Mouse (Mus musculus): ENCODE data around the gene Rpf1. TPM values are rescaled to one million over a fixed set of nuclear protein-coding genes. Genes with fewer than 3 reads are reported as not detected.

Gene Rpf1
- polyA plus RNA-seq, 1 experiment from 2014 or later: 72.7 TPM

- H3K4me3 ChIP-seq: no peak overlapping the region
- H3K9me3 ChIP-seq (replicated peaks): no peaks in the 10 kb centered on the region
- peaks cover 4% of the 10 kb centered on the region; the same call in 1 of the 2 replicates for H3K4me1 ChIP-seq
- H3K27ac ChIP-seq (replicated peaks): no peak overlapping the region
- DNase-seq (ENCODE audit: low spot score): peak; percentile 28
- WGBS: 33% methylated on average over 8 of the region's 8 CpGs
- peaks cover 21% of the 10 kb centered on the region for H3K27me3 ChIP-seq (ENCODE audit: low read depth, poor library complexity, severe bottlenecking)
- no peaks in the 10 kb centered on the region for H3K36me3 ChIP-seq
Measured at GRCm38 (mm10) chr3:146494941-146495340, 26.3 kb downstream of the Rpf1 start.

- Histone ChIP-seq H3K9me3 (replicated peaks) (no peaks in the 10 kb centered on the region), H3K4me1 (no peaks in the 10 kb centered on the region), H3K27ac (replicated peaks) (no peak overlapping the region), H3K27me3 (ENCODE audit: low read depth, poor library complexity, severe bottlenecking) (no peaks in the 10 kb centered on the region), H3K36me3 (no peaks in the 10 kb centered on the region), H3K4me3 (no peak overlapping the region)
- WGBS: 83% methylated on average over 4 of the region's 4 CpGs
- no peak for DNase-seq (ENCODE audit: low spot score)
Measured at GRCm38 (mm10) chr3:146486464-146486863, 34.8 kb downstream of the Rpf1 start.

- Histone ChIP-seq H3K27me3 (ENCODE audit: low read depth, poor library complexity, severe bottlenecking) (no peaks in the 10 kb centered on the region), H3K36me3 (no peaks in the 10 kb centered on the region), H3K9me3 (replicated peaks) (no peaks in the 10 kb centered on the region), H3K4me1 (no peaks in the 10 kb centered on the region), H3K27ac (replicated peaks) (no peak overlapping the region), H3K4me3 (no peak overlapping the region)
- WGBS: 83% methylated on average over 2 of the region's 2 CpGs
- no peak for DNase-seq (ENCODE audit: low spot score)
Measured at GRCm38 (mm10) chr3:146482044-146482443, 39.2 kb downstream of the Rpf1 start.

DNA sequence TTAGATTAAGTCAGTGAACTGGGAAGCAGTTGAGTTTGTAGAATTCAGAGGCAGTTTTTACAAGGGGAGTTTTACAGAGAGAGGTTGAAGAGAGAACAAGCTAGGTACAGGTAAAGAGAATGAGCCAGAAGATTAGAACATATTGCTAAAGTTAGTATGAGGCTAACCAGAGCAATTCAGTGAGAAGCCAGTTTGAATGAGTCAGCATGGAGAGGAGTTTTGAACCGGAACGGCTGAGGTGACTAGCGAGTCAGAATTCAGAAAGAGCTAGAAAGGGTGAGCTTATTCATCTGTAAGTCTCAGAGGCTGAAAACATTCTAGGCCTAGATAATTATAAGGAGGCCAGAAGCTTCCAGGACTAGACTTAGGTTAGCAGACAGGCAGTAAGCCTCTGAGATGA is 46.8 kb downstream of the Rpf1 start:
- WGBS: 90% methylated on average over 3 of the region's 3 CpGs

DNA sequence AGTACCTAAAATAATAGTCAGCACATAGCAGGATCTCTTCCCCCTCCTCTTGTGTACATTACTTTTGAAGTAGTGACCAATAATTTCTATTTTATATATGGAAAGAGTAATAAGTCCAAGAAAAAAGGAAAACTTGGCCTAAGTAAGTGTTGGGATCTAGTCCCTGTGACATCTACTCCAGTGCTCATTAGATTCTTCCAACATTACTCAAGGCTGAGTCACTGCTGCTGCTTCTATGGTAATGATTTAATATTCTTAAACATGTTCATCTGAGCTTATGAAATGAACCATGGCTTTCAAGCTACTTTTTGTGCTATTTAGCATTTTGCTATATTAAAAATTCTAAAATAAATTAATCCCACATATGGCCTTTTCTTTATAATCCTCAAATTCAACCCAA is 47.5 kb downstream of the Rpf1 start:
- no peak for DNase-seq (ENCODE audit: low spot score)

More for the DNA sequence above, 46.8 kb downstream of the Rpf1 start:
- Histone ChIP-seq H3K4me1 (no peaks in the 10 kb centered on the region), H3K27me3 (ENCODE audit: low read depth, poor library complexity, severe bottlenecking) (no peaks in the 10 kb centered on the region), H3K27ac (replicated peaks) (no peak overlapping the region), H3K36me3 (no peaks in the 10 kb centered on the region), H3K9me3 (replicated peaks) (no peaks in the 10 kb centered on the region), H3K4me3 (no peak overlapping the region)
- DNase-seq (ENCODE audit: low spot score): no peak

GRCm38 (mm10) chr3:146472657-146473056 is 48.6 kb downstream of the Rpf1 start:
- WGBS: 73% methylated on average over 4 of the region's 4 CpGs
- H3K9me3 ChIP-seq (replicated peaks): no peaks in the 10 kb centered on the region

More for the DNA sequence above, 47.5 kb downstream of the Rpf1 start:
- Histone ChIP-seq H3K4me3 (no peak overlapping the region), H3K36me3 (no peaks in the 10 kb centered on the region), H3K27ac (replicated peaks) (no peak overlapping the region), H3K9me3 (replicated peaks) (no peaks in the 10 kb centered on the region), H3K4me1 (no peaks in the 10 kb centered on the region), H3K27me3 (ENCODE audit: low read depth, poor library complexity, severe bottlenecking) (no peaks in the 10 kb centered on the region)

GRCm38 (mm10) chr3:146469226-146469625 is 52.0 kb downstream of the Rpf1 start:
- Histone ChIP-seq H3K36me3 (no peaks in the 10 kb centered on the region), H3K27ac (replicated peaks) (no peak overlapping the region), H3K27me3 (ENCODE audit: low read depth, poor library complexity, severe bottlenecking) (no peaks in the 10 kb centered on the region), H3K4me3 (no peak overlapping the region), H3K4me1 (no peaks in the 10 kb centered on the region), H3K9me3 (replicated peaks) (no peaks in the 10 kb centered on the region)
- WGBS: 81% methylated on average over 2 of the region's 2 CpGs
- no peak for DNase-seq (ENCODE audit: low spot score)

More at GRCm38 (mm10) chr3:146472657-146473056, 48.6 kb downstream of the Rpf1 start:
- Histone ChIP-seq H3K4me3 (no peak overlapping the region), H3K27ac (replicated peaks) (no peak overlapping the region), H3K4me1 (no peaks in the 10 kb centered on the region), H3K36me3 (no peaks in the 10 kb centered on the region), H3K27me3 (ENCODE audit: low read depth, poor library complexity, severe bottlenecking) (no peaks in the 10 kb centered on the region)
- DNase-seq (ENCODE audit: low spot score): no peak

GRCm38 (mm10) chr3:146462939-146463338 is 58.3 kb downstream of the Rpf1 start:
- 70% methylated on average over 2 of the region's 2 CpGs for WGBS
- H3K9me3 ChIP-seq (replicated peaks): no peaks in the 10 kb centered on the region
- H3K4me1 ChIP-seq: no peaks in the 10 kb centered on the region
- 0 out of 2 replicates have a peak, but pooled peaks cover 2% of the 10 kb centered on the region for H3K36me3 ChIP-seq
- H3K4me3 ChIP-seq: no peak overlapping the region
- no peaks in the 10 kb centered on the region for H3K27me3 ChIP-seq (ENCODE audit: low read depth, poor library complexity, severe bottlenecking)
- no peak overlapping the region for H3K27ac ChIP-seq (replicated peaks)
- no peak for DNase-seq (ENCODE audit: low spot score)

Other genes starting within 250 kb of the Rpf1 start
- gene Ssx2ip, start 116.8 kb downstream of the Rpf1 start, polyA plus RNA-seq (2016; fragmentation: Nextera tagmentation; extraction: Ambion mirVana): 28.4 and 30.3 TPM in 2 replicates
- 5.7 and 6.6 TPM in 2 replicates for gene Ctbs, start 71.6 kb downstream of the Rpf1 start, polyA plus RNA-seq (2016; fragmentation: Nextera tagmentation; extraction: Ambion mirVana)
- gene Spata1, start 21.7 kb downstream of the Rpf1 start, polyA plus RNA-seq (2016; fragmentation: Nextera tagmentation; extraction: Ambion mirVana): 4.7 and 5.8 TPM in 2 replicates
- gene Gng5, start 21.6 kb downstream of the Rpf1 start, polyA plus RNA-seq (2016; fragmentation: Nextera tagmentation; extraction: Ambion mirVana): 1,116 and 1,275 TPM in 2 replicates
- gene Uox, start 49.0 kb upstream of the Rpf1 start, polyA plus RNA-seq (2016; fragmentation: Nextera tagmentation; extraction: Ambion mirVana): not detected in 2 replicates
- gene Dnase2b, start 94.2 kb upstream of the Rpf1 start, polyA plus RNA-seq (2016; fragmentation: Nextera tagmentation; extraction: Ambion mirVana): not detected in 2 replicates
- not detected in 2 replicates for gene 4930503B20Rik, start 129.9 kb upstream of the Rpf1 start, polyA plus RNA-seq (2016; fragmentation: Nextera tagmentation; extraction: Ambion mirVana)
- gene Samd13, start 164.2 kb upstream of the Rpf1 start, polyA plus RNA-seq (2016; fragmentation: Nextera tagmentation; extraction: Ambion mirVana): 0.72 and 1.5 TPM in 2 replicates

Data from midbrain, embryonic 10.5 days (tissue).